Mouse (Mus musculus): ENCODE data around the gene Gm20509. TPM values are rescaled to one million over a fixed set of nuclear protein-coding genes. Genes with fewer than 3 reads are reported as not detected.
A peak's percentile ranks its signal among the peaks of the same experiment; 100 is the strongest.

Gm20509 gene
- polyA plus RNA-seq, 1 experiment from 2014 or later = not detected

DNA sequence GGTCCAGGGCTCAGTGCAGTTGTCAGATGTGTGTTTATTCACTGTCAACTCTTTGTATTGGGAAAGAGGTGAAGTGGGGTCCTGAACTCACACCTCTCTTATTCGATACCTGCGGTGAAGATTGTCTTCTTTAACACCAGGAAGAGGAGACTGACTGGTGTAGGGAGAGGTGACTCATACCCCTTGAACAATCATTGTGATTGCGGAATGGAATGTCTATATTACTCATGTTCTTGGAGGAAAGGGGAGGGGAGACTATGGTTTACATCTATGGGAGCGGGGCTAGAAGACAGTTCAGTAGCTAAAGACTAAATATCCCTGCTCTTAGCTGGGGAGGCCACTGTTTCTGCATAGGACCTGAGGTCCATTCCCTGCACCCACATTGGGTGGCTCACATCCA is 28.3 kb downstream of the Gm20509 start:
- Histone ChIP-seq H3K4me1 (ENCODE audit: insufficient read depth) (no peaks in the 10 kb centered on the region), H3K27ac (ENCODE audit: low read depth) (no peak overlapping the region), H3K4me3 (ENCODE audit: low read depth, low read length) (no peak overlapping the region), H3K4me2 (no peak overlapping the region), H3K9ac (no peak overlapping the region), H3K9me3 (ENCODE audit: low read depth, low read length) (no peaks in the 10 kb centered on the region), H3K36me3 (ENCODE audit: insufficient read depth) (peaks cover 39% of the 10 kb centered on the region), H3K27me3 (ENCODE audit: insufficient read depth, low read length) (no peaks in the 10 kb centered on the region)
- 57% methylated on average over 4 of the region's 4 CpGs for WGBS
- ATAC-seq (ENCODE audit: insufficient read depth) = no peak
- TF ChIP-seq CTCF (IDR thresholded peaks at IDR 0.05; ENCODE audit: low read depth) = no peak
- no peak for DNase-seq

DNA sequence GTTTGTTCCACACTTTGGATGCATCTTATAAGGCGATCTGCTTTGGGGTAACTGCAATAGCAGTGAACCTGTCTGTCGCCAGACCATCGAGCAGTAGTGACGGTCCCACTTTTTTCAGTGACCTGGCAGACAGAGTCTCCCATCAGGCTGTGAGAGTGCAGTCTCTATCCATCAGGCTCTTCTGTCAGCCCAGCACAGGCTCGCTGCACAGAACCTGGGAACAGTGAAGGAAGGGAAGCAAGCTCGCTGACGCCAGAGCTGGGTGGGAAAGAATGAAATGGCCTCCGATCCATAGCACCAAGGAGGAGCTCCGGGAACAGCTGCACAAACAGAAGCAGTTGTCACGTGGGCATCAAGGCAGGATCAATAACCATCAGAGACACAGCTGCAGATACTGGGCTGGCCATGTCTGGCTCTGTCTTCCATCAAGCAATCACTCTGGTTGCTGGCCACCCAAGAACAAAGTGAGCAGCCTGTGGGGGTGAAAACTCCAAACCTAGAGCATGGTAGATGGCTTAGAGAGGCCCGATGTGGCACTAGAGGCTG is 35.1 kb downstream of the Gm20509 start:
- ATAC-seq (ENCODE audit: insufficient read depth) (no peak), DNase-seq (no peak)
- Histone ChIP-seq H3K27me3 (ENCODE audit: insufficient read depth, low read length) (no peaks in the 10 kb centered on the region), H3K27ac (ENCODE audit: low read depth) (no peak overlapping the region), H3K9ac (no peak overlapping the region), H3K9me3 (ENCODE audit: low read depth, low read length) (no peaks in the 10 kb centered on the region), H3K4me2 (no peak overlapping the region), H3K36me3 (ENCODE audit: insufficient read depth) (no peaks in the 10 kb centered on the region), H3K4me3 (ENCODE audit: low read depth, low read length) (no peak overlapping the region), H3K4me1 (ENCODE audit: insufficient read depth) (no peaks in the 10 kb centered on the region)
- TF ChIP-seq CTCF (IDR thresholded peaks at IDR 0.05; ENCODE audit: low read depth) = no peak
- WGBS = 48% methylated on average over 11 of the region's 11 CpGs

DNA sequence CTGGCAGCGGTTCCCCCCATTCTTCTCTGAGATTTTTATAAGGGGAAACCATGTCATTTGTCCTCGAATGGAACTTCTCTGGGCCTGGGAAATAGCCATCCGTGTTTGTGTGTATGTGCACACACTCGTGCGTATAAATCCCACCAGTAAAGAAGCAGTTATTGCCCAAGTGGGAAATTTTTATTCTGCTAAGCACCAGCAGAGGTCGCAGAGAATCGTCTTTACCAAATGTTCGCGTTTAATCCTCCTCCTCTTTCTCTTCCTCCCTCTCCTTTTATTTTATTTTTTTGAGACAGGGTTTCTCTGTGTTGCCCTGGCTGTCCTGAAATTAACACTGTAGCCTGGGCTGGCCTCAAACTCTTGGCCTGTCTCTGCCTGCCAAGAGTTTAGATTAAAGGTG is 52.1 kb downstream of the Gm20509 start:
- 49% methylated on average over 9 of the region's 9 CpGs for WGBS
- H3K27me3 ChIP-seq (ENCODE audit: insufficient read depth, low read length) = no peaks in the 10 kb centered on the region
- DNase-seq (peak; percentile 46), ATAC-seq (ENCODE audit: insufficient read depth) (no peak)
- peak; percentile 48 for TF ChIP-seq CTCF (IDR thresholded peaks at IDR 0.05; ENCODE audit: low read depth)
- no peak overlapping the region for H3K4me3 ChIP-seq (ENCODE audit: low read depth, low read length)
- H3K4me1 ChIP-seq (ENCODE audit: insufficient read depth) = no peaks in the 10 kb centered on the region
- no peaks in the 10 kb centered on the region for H3K36me3 ChIP-seq (ENCODE audit: insufficient read depth)
- H3K9me3 ChIP-seq (ENCODE audit: low read depth, low read length) = no peaks in the 10 kb centered on the region
- H3K27ac ChIP-seq (ENCODE audit: low read depth) = no peak overlapping the region
- no peak overlapping the region for H3K4me2 ChIP-seq
- H3K9ac ChIP-seq = no peak overlapping the region

- Histone ChIP-seq H3K4me2 (no peak overlapping the region), H3K36me3 (ENCODE audit: insufficient read depth) (no peaks in the 10 kb centered on the region), H3K9ac (no peak overlapping the region), H3K9me3 (ENCODE audit: low read depth, low read length) (no peaks in the 10 kb centered on the region), H3K27me3 (ENCODE audit: insufficient read depth, low read length) (no peaks in the 10 kb centered on the region), H3K4me3 (ENCODE audit: low read depth, low read length) (no peak overlapping the region), H3K27ac (ENCODE audit: low read depth) (no peak overlapping the region), H3K4me1 (ENCODE audit: insufficient read depth) (no peaks in the 10 kb centered on the region)
- DNase-seq = no peak
- no peak for ATAC-seq (ENCODE audit: insufficient read depth)
- 80% methylated on average over 4 of the region's 4 CpGs for WGBS
- TF ChIP-seq CTCF (IDR thresholded peaks at IDR 0.05; ENCODE audit: low read depth) = no peak
Observed at GRCm38 (mm10) chr9:73157968-73158367, 55.7 kb downstream of the Gm20509 start.

DNA sequence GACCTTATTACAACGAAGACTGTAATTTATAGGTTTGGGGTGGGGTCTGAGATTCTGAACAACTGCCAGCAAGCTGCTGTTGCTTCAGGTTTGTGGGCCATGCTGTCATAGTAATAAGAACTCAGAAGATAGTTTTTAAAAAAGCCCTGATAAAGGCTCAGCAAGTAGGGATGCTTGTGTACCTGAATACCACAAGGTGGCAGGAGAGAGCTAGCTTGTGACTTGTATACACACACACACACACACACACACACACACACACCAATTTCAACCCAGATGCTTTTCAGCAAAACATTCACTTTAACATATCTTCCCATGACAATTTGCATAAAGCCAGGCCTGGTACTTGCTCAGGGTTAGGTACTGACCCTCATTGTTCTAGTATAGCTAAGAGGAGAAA is 57.0 kb downstream of the Gm20509 start:
- no peak overlapping the region for H3K4me3 ChIP-seq (ENCODE audit: low read depth, low read length)
- DNase-seq (peak; percentile 68), ATAC-seq (ENCODE audit: insufficient read depth) (no peak)
- peak; percentile 71 for TF ChIP-seq CTCF (IDR thresholded peaks at IDR 0.05; ENCODE audit: low read depth)
- no peak overlapping the region for H3K27ac ChIP-seq (ENCODE audit: low read depth)
- H3K9me3 ChIP-seq (ENCODE audit: low read depth, low read length) = no peaks in the 10 kb centered on the region
- WGBS = 38% methylated on average over 1 of the region's 1 CpGs
- H3K27me3 ChIP-seq (ENCODE audit: insufficient read depth, low read length) = no peaks in the 10 kb centered on the region
- H3K4me2 ChIP-seq = no peak overlapping the region
- no peaks in the 10 kb centered on the region for H3K36me3 ChIP-seq (ENCODE audit: insufficient read depth)
- no peaks in the 10 kb centered on the region for H3K4me1 ChIP-seq (ENCODE audit: insufficient read depth)
- H3K9ac ChIP-seq = no peak overlapping the region

DNA sequence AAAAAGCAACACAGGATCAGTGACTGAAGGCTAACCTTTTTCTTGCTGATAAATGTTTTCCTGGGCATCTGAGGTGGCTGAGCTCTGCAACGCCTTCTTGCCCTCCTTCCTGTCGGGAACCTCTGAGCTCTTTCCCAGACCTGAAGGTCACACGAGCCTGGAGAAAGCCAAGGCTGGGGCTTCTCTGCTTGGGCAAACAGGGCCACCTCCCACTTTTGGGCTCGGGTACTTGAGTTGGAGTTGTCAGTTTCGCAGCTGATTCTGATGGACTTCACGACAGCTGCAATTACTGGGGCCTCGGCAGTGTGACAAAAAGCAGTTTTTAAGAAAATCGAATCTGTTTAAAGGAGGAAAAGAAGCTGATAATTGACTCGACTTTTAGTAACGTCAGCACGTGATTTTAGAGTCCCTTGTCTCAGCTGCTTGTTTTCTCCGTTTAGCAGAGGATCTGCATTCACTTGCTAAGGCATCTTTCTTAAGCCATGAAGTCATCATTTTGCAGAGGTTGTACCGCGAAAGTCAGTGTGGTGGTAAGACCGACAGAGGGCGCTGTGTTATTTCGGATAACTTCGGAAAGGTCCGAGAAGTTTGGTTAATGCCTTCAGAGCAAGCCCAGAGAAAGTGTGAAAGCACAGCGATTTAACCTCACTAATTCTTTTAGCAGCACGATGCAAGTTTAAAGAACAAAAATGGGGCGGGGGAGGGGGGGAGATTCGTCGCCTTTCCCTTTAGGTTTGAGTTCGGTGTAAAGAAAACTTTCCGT is 60.5 kb downstream of the Gm20509 start:
- Histone ChIP-seq H3K36me3 (ENCODE audit: insufficient read depth) (no peaks in the 10 kb centered on the region), H3K27me3 (ENCODE audit: insufficient read depth, low read length) (no peaks in the 10 kb centered on the region), H3K9me3 (ENCODE audit: low read depth, low read length) (no peaks in the 10 kb centered on the region), H3K9ac (no peak overlapping the region; the same call in 1 of the 2 replicates), H3K4me2 (peak overlapping the region; percentile 60), H3K27ac (ENCODE audit: low read depth) (no peak overlapping the region), H3K4me1 (ENCODE audit: insufficient read depth) (no peaks in the 10 kb centered on the region), H3K4me3 (ENCODE audit: low read depth, low read length) (peak overlapping the region; percentile 23)
- DNase-seq (peak; percentile 98), ATAC-seq (ENCODE audit: insufficient read depth) (peak; percentile 77)
- TF ChIP-seq CTCF (IDR thresholded peaks at IDR 0.05; ENCODE audit: low read depth) = peak; percentile 89
- 16% methylated on average over 26 of the region's 26 CpGs for WGBS

DNA sequence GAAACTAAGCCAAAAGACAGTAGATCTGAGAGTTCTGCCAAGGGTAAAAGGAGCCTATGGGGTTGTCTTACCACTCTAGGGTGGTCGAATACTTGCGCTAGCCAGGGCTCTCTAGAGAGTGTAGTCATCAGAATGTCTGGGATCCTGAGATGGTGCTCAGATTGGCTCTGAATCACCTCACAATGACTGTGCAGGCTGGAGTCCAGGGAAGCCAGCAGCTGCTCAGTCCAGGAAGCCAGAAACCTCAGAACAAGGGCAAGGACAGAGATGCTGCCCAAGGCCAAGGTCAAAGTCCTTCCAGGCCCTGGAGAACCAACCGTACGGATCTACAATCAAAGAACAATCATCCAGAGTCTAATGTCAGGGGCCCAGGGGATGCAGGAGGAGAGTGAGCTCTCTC is 63.4 kb downstream of the Gm20509 start:
- WGBS = 80% methylated on average over 4 of the region's 4 CpGs
- TF ChIP-seq CTCF (IDR thresholded peaks at IDR 0.05; ENCODE audit: low read depth) = no peak

More for the DNA sequence above, 63.4 kb downstream of the Gm20509 start:
- Histone ChIP-seq H3K4me1 (ENCODE audit: insufficient read depth) (no peaks in the 10 kb centered on the region), H3K27me3 (ENCODE audit: insufficient read depth, low read length) (no peaks in the 10 kb centered on the region), H3K4me2 (no peak overlapping the region), H3K36me3 (ENCODE audit: insufficient read depth) (no peaks in the 10 kb centered on the region), H3K4me3 (ENCODE audit: low read depth, low read length) (no peak overlapping the region), H3K9ac (no peak overlapping the region), H3K27ac (ENCODE audit: low read depth) (no peak overlapping the region), H3K9me3 (ENCODE audit: low read depth, low read length) (no peaks in the 10 kb centered on the region)
- no peak for DNase-seq
- ATAC-seq (ENCODE audit: insufficient read depth) = no peak

Other genes with a start within 250 kb of the Gm20509 start
- gene Pygo1, start 176.8 kb upstream of the Gm20509 start, polyA plus RNA-seq (2014; fragmentation: Nextera tagmentation; extraction: Ambion mirVana) = 6.0 and 7.0 TPM in 2 replicates
- 1.2 and 1.3 TPM in 2 replicates for gene Dyx1c1, start 143.7 kb upstream of the Gm20509 start, polyA plus RNA-seq (2014; fragmentation: Nextera tagmentation; extraction: Ambion mirVana)
- not detected in 2 replicates for gene Gm44503, start 143.6 kb upstream of the Gm20509 start, polyA plus RNA-seq (2014; fragmentation: Nextera tagmentation; extraction: Ambion mirVana)
- gene Ccpg1os, start 117.1 kb upstream of the Gm20509 start, polyA plus RNA-seq (2014; fragmentation: Nextera tagmentation; extraction: Ambion mirVana) = 9.8 and 14.5 TPM in 2 replicates
- gene Ccpg1, start 117.0 kb upstream of the Gm20509 start, polyA plus RNA-seq (2014; fragmentation: Nextera tagmentation; extraction: Ambion mirVana) = 19.4 and 20.6 TPM in 2 replicates
- gene Pigb, start 62.1 kb upstream of the Gm20509 start, polyA plus RNA-seq (2014; fragmentation: Nextera tagmentation; extraction: Ambion mirVana) = 16.1 and 16.7 TPM in 2 replicates
- gene Rab27a, start 57.6 kb upstream of the Gm20509 start, polyA plus RNA-seq (2014; fragmentation: Nextera tagmentation; extraction: Ambion mirVana) = 1.8 and 2.8 TPM in 2 replicates
- not detected in 2 replicates for gene Khdc3, start 634 bp upstream of the Gm20509 start, polyA plus RNA-seq (2014; fragmentation: Nextera tagmentation; extraction: Ambion mirVana)
- gene Rsl24d1, start 11.0 kb downstream of the Gm20509 start, polyA plus RNA-seq (2014; fragmentation: Nextera tagmentation; extraction: Ambion mirVana) = 115 and 127 TPM in 2 replicates